Mouse (Mus musculus): ENCODE measurements around the gene Dbr1. TPM values are rescaled to one million over a fixed set of nuclear protein-coding genes. Genes with fewer than 3 reads are reported as not detected.
"Not testable (repeated sequence)": the region's sequence is repeated elsewhere in the genome, so short reads cannot be mapped to it uniquely, and the experiment has no call there.

Gene Dbr1
- polyA plus RNA-seq, 1 experiment, result not detected

- Histone ChIP-seq H3K4me3 (ENCODE audit: insufficient read depth, low read depth, low read length) (no peak overlapping the region), H3K4me1 (ENCODE audit: control insufficient read depth, insufficient read depth, low read length) (no peaks in the 10 kb centered on the region; the same call in 1 of the 2 replicates), H3K27ac (ENCODE audit: insufficient read depth, low read depth, low read length) (no peak overlapping the region)
- TF ChIP-seq POLR2A (IDR thresholded peaks at IDR 0.05; ENCODE audit: insufficient read depth, low read depth, low read length) (no peak), CTCF (IDR thresholded peaks at IDR 0.05; ENCODE audit: insufficient read depth, low read depth, low read length) (no peak)
Observed at GRCm38 (mm10) chr9:99559557-99559904, 16.1 kb upstream of the Dbr1 start.

GRCm38 (mm10) chr9:99560389-99560788, 15.2 kb upstream of the Dbr1 start:
- TF ChIP-seq CTCF (IDR thresholded peaks at IDR 0.05; ENCODE audit: insufficient read depth, low read depth, low read length) (no peak), POLR2A (IDR thresholded peaks at IDR 0.05; ENCODE audit: insufficient read depth, low read depth, low read length) (no peak)
- H3K27ac ChIP-seq (ENCODE audit: insufficient read depth, low read depth, low read length), result no peak overlapping the region
- H3K4me1 ChIP-seq (ENCODE audit: control insufficient read depth, insufficient read depth, low read length), result no peaks in the 10 kb centered on the region; the same call in 1 of the 2 replicates
- 87% methylated on average over 3 of the region's 3 CpGs for WGBS
- no peak overlapping the region for H3K4me3 ChIP-seq (ENCODE audit: insufficient read depth, low read depth, low read length)

- Histone ChIP-seq H3K4me3 (ENCODE audit: insufficient read depth, low read depth, low read length) (no peak overlapping the region), H3K27ac (ENCODE audit: insufficient read depth, low read depth, low read length) (no peak overlapping the region), H3K4me1 (ENCODE audit: control insufficient read depth, insufficient read depth, low read length) (no peaks in the 10 kb centered on the region; the same call in 1 of the 2 replicates)
- 30% methylated on average over 11 of the region's 11 CpGs for WGBS
- TF ChIP-seq POLR2A (IDR thresholded peaks at IDR 0.05; ENCODE audit: insufficient read depth, low read depth, low read length) (no peak), CTCF (IDR thresholded peaks at IDR 0.05; ENCODE audit: insufficient read depth, low read depth, low read length) (no peak)
Observed at GRCm38 (mm10) chr9:99563714-99564113, 11.9 kb upstream of the Dbr1 start.

GRCm38 (mm10) chr9:99568023-99568346, 7.6 kb upstream of the Dbr1 start:
- H3K27ac ChIP-seq (ENCODE audit: insufficient read depth, low read depth, low read length), result no peak overlapping the region
- H3K4me3 ChIP-seq (ENCODE audit: insufficient read depth, low read depth, low read length), result peak overlapping the region; percentile 86
- TF ChIP-seq POLR2A (IDR thresholded peaks at IDR 0.05; ENCODE audit: insufficient read depth, low read depth, low read length), result no peak
- TF ChIP-seq CTCF (IDR thresholded peaks at IDR 0.05; ENCODE audit: insufficient read depth, low read depth, low read length), result no peak
- H3K4me1 ChIP-seq (ENCODE audit: control insufficient read depth, insufficient read depth, low read length), result no peaks in the 10 kb centered on the region; the same call in 1 of the 2 replicates
- WGBS, result under 1% methylated on average over 15 of the region's 15 CpGs

GRCm38 (mm10) chr9:99568347-99569070, 7.1 kb upstream of the Dbr1 start, which contains the start of gene Armc8:
Gene Armc8, minus strand, starts transcription at chr9:99568899.
- H3K4me3 ChIP-seq (ENCODE audit: insufficient read depth, low read depth, low read length), result peak within 1 kb of the TSS; percentile 86
- peak within 1 kb of the TSS; percentile 96 for H3K27ac ChIP-seq (ENCODE audit: insufficient read depth, low read depth, low read length)
- under 1% methylated on average over 69 of the region's 70 CpGs for WGBS

GRCm38 (mm10) chr9:99569071-99569397, 6.6 kb upstream of the Dbr1 start:
- Histone ChIP-seq H3K27ac (ENCODE audit: insufficient read depth, low read depth, low read length) (no peak overlapping the region), H3K4me1 (ENCODE audit: control insufficient read depth, insufficient read depth, low read length) (no peaks in the 10 kb centered on the region), H3K4me3 (ENCODE audit: insufficient read depth, low read depth, low read length) (peak overlapping the region; percentile 86)
- under 1% methylated on average over 9 of the region's 9 CpGs for WGBS
- TF ChIP-seq POLR2A (IDR thresholded peaks at IDR 0.05; ENCODE audit: insufficient read depth, low read depth, low read length), result no peak
- no peak for TF ChIP-seq CTCF (IDR thresholded peaks at IDR 0.05; ENCODE audit: insufficient read depth, low read depth, low read length)

More at GRCm38 (mm10) chr9:99568347-99569070, 7.1 kb upstream of the Dbr1 start, which contains the start of gene Armc8:
- H3K4me1 ChIP-seq (ENCODE audit: control insufficient read depth, insufficient read depth, low read length), result no peaks in the 10 kb centered on the region; the same call in 1 of the 2 replicates
- TF ChIP-seq POLR2A (IDR thresholded peaks at IDR 0.05; ENCODE audit: insufficient read depth, low read depth, low read length) (peak; percentile 50; the same call in 1 of the 2 replicates), CTCF (IDR thresholded peaks at IDR 0.05; ENCODE audit: insufficient read depth, low read depth, low read length) (no peak)

- 22% methylated on average over 2 of the region's 2 CpGs for WGBS
- TF ChIP-seq POLR2A (IDR thresholded peaks at IDR 0.05; ENCODE audit: insufficient read depth, low read depth, low read length), result no peak
- peak; percentile 34; the same call in 1 of the 2 replicates for TF ChIP-seq CTCF (IDR thresholded peaks at IDR 0.05; ENCODE audit: insufficient read depth, low read depth, low read length)
- Histone ChIP-seq H3K27ac (ENCODE audit: insufficient read depth, low read depth, low read length) (no peak overlapping the region), H3K4me3 (ENCODE audit: insufficient read depth, low read depth, low read length) (no peak overlapping the region), H3K4me1 (ENCODE audit: control insufficient read depth, insufficient read depth, low read length) (no peaks in the 10 kb centered on the region)
Observed at GRCm38 (mm10) chr9:99580655-99581054, 5.1 kb downstream of the Dbr1 start.

- 29% methylated on average over 8 of the region's 8 CpGs for WGBS
- TF ChIP-seq CTCF (IDR thresholded peaks at IDR 0.05; ENCODE audit: insufficient read depth, low read depth, low read length) (no peak), POLR2A (IDR thresholded peaks at IDR 0.05; ENCODE audit: insufficient read depth, low read depth, low read length) (no peak)
- Histone ChIP-seq H3K27ac (ENCODE audit: insufficient read depth, low read depth, low read length) (no peak overlapping the region), H3K4me3 (ENCODE audit: insufficient read depth, low read depth, low read length) (no peak overlapping the region), H3K4me1 (ENCODE audit: control insufficient read depth, insufficient read depth, low read length) (no peaks in the 10 kb centered on the region)
Observed at GRCm38 (mm10) chr9:99587505-99588202, 12.1 kb downstream of the Dbr1 start.

GRCm38 (mm10) chr9:99591144-99591543, 15.5 kb downstream of the Dbr1 start:
- 78% methylated on average over 8 of the region's 8 CpGs for WGBS
- no peak overlapping the region for H3K27ac ChIP-seq (ENCODE audit: insufficient read depth, low read depth, low read length)
- no peak for TF ChIP-seq POLR2A (IDR thresholded peaks at IDR 0.05; ENCODE audit: insufficient read depth, low read depth, low read length)
- TF ChIP-seq CTCF (IDR thresholded peaks at IDR 0.05; ENCODE audit: insufficient read depth, low read depth, low read length), result no peak
- no peaks in the 10 kb centered on the region for H3K4me1 ChIP-seq (ENCODE audit: control insufficient read depth, insufficient read depth, low read length)
- H3K4me3 ChIP-seq (ENCODE audit: insufficient read depth, low read depth, low read length), result no peak overlapping the region

GRCm38 (mm10) chr9:99599127-99599526, 23.5 kb downstream of the Dbr1 start:
- not testable (repeated sequence) for H3K4me1 ChIP-seq (ENCODE audit: control insufficient read depth, insufficient read depth, low read length); H3K4me3 ChIP-seq (ENCODE audit: insufficient read depth, low read depth, low read length); H3K27ac ChIP-seq (ENCODE audit: insufficient read depth, low read depth, low read length)
- WGBS, result 94% methylated on average over 6 of the region's 6 CpGs

Measured in olfactory bulb, adult 2 months (tissue).